Mouse (Mus musculus): ENCODE results near the gene Slc12a7.
A peak's percentile ranks its signal among the peaks of the same experiment; 100 is the strongest.

The Slc12a7 gene

DNA sequence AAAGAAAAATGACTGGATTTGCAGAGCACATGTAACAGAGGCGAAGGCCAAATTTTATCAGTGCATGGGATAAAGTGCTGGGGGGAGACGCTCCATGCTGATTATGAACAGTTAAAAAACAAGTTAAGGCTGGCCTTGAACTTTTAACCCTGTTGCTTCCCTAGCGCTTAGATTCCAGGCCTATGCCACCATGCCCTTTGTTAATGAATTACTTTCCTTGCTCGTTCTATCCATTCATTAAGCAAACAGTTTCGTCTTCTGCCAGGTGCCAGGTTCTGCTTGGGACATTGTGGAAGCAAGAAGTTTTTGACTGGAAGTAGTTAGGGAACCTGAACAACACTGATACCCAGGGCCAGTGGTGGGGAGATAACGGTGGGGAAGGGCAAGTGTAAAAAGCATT is 90.8 kb downstream of the Slc12a7 start:
- DNase-seq: no peak

DNA sequence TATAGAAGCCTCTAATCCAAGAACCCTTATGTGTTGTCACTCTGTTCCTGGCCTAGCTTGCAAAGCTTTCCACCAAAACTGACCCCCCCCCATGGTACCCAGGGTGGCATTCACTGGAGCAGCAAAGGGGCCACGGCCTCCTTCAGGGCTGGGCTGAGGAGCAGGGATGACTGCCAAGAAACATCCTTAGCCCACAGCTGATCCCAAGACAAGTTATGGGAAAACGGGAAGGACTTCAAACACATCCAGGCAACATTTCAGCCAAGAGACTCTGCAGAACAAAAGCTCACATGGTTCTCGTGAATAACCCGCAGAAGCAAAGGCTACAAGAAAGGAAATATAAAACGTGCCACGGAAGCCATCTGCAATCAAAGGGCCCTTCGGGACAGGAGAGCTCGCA is 94.3 kb downstream of the Slc12a7 start:
- no peak for DNase-seq

DNA sequence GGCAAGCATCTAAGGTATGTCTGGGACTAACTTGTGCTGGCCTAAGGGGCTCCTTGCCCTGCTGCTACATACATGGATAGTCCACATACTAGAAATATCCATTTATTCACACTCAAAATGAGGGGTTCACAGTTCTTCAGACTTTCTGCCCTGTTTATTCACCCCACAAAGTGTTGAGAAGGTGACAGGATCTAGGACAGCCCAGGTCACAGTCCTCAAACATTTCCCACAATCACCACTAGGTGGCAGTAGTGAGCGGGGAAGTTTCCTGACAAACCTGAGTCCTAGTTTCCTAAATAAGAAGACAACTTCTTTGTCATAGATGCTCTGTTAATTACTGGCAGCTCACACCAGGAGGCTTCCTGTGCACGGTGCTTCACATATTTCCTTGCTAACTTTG is 98.6 kb downstream of the Slc12a7 start:
- peak; percentile 49 for DNase-seq

DNA sequence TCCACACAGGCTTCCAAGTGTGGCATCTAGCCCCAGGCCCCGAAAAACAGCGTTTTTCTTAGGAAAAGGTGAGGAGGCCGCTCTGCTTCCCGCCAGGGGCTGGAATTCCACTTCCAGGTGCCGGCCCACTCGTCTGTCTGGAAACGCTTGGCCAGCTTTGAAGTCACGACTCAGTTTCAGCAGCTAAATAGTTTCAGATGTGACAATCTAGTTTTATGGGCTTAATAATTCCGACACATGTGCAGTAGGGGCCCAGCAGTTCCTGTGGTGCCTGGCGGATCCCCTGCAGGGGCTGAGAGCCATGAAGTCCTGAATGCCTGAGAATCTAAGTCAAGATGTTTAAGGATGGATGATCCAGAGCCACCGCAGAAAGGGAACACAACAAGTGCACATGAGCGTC is 100.9 kb downstream of the Slc12a7 start:
- DNase-seq: no peak

DNA sequence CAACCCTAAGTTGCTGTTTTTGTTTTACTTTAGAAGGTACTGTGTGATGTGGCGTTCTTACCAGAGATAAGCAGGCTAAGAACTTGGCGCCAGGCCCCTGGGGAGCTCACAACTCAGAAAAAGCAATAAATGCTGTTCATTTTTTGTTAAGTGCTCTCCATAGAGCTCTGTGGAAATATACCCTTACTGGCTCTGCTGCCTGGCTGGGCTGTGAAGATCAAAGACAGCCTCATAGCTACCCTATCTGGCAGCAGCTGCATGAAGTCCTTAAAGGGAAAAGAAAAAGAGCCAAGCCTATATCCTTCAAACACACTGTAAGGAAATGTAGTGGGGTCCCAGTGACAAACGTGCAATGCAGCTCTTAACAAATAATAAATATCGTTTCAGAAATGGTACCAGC is 102.9 kb downstream of the Slc12a7 start:
- no peak for DNase-seq

DNA sequence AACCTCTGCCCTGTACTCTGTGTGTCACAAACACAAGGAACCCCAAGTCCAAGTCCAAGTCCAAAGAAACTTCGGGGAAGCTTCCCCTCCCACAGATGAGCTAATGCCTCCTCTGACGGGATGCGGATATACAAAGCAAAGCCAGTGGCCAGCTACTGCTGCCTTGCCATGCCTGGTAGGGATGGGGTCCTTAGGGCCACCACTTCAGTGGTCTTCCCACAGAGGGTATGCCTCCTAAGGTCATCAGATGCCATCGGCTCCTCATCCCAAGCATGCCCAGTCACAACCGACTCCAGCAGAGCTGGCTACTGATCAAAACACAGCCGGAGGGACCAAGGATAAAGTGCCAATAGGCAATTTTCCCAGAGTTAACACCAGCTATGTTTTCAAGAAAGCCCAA is 103.6 kb downstream of the Slc12a7 start:
- DNase-seq: no peak

DNA sequence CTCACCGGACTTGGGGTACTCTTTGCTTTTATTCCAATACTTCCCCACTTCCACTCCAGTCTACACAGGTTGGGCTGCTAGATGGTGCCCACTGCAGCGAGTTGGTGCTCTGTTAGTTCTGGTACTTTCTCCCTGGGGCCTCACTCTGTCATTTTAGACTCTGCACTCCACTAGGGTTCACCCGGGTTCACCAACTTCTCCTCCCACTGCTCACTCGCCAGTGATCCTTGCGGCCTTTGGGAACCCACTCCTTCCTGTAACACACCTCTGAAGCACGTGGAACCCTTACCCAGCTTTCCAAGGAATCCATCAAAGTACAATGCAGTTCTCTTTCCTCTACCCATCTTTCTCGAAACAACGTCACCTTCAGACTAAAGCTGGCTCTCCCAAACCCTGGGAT is 104.8 kb downstream of the Slc12a7 start:
- no peak for DNase-seq

DNA sequence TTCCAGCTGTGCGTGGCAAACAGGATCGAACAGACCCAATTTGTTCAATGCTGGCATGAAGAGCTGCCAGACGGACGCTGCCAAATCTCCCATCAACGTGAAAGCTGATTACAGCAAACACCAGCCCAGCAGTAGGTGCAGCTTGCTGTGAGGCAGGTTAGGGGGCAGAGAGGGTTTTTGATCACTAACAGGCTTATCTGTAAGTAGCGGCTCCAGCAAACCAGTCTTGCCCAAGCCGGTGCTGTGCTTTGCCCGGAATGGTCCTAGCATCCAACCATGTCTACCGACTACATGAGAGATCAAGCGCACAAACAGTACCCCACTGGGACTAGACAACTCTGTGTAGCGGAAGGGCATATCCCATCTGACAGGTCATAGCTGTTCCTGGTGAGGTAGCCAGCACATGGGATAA is 106.2 kb downstream of the Slc12a7 start:
- DNase-seq: no peak

DNA sequence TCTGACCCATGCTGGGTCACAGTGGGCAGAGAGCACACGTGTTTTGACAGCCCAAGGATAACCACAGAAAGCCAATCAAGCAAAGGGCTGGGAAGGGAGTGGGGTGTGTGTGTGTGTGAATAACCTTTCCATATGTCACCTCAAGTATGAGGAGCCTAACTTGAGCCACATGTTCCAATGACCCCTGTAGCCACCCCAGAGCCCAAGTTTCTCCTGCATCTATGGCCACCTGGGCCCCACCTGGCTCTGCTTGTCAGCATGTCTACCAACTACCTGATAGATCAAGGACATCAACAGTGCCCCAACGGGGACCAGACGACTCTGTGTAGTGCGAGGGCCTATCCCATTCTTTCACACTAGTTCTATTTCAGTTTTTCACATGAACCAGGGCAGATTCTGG is 106.8 kb downstream of the Slc12a7 start:
- no peak for DNase-seq

DNA sequence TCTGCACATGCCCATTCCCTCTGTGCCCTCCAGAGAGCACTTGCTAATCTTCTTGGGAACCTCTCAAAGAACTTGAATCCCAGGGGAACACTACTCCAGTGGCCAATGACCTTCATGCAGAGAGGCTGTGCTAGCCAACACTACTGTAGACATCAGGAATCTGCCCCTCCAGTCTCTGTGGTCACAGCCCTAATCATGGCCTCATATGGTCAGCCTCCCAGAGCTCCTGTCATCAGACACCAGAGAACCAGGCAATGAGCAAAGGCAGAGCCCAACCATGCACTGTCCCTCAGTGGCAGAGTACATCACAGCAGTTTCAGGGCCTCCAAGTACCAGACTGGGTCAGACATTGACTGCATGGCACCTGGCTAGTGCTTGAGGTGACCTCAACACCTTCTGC is 109.8 kb downstream of the Slc12a7 start:
- no peak for DNase-seq

DNA sequence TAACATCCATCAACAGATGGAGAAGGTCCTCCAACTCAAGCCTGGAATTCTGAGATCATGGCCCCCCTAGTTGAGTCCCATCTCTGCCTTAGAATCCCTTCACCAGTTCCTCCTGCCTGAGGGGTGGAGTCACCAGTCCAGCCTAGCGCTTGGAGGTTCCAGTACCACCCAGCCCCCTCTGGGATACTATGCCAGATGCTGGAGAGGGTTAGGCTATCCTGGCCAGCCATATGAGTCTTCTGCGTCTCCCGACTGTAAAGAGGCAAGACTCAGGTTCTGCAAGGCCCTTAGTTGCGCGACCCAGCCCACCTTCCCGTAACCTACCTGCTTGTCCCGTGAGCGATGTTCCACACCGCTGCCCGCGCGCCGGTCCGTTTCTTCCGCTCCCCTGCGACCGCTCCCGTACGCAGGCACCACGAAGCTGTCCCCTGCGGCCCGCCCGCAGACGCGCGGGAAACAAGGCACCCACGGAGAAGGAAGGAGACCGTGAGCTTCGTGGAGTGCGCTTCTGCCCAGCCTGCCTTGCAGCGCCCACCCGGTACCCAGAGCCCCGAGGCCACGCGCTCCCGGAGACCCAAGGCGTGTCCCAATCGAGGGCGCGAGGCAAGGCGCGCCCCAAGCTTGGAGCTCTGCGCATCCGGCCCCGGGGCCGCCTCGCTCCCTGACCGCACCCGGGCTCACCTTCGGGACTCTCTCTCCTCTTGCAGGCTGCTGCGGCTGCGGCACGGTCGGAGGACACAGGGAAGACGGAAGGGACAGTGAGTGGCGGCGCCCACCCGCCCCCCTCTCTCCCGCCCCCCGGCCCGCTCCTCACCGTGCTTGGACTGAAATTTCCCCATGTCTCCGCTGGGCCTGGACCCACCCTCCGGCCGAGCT is 113.9 kb downstream of the Slc12a7 start:
- DNase-seq: no peak

DNA sequence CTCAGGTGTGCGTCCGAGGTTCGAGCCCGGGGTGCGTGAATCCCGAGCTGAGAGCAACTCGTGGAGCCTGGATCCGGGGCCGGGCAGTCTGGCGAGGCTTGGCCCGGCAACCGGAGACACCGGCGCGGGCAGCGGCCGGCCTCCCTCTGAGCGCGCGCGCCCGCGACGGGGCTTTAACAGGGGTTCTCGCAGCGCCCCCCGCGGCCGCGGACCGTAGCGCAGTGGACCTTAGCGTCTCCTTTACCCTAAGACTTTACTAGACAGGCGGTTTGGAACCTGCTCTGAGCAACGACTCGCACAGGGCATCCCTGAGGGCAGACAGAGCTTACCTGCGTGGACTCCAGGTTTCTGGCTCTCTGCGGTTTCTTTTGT is 114.6 kb downstream of the Slc12a7 start, which contains the start of gene Nkd2:
Nkd2 (minus strand) TSS at position 167 of the 372 bp plus-strand sequence.
- DNase-seq: peak; percentile 82
